Mouse (Mus musculus) gastrocnemius, postnatal 36 days (tissue): ENCODE data around the gene Mpzl3. TPM values are rescaled to one million over a fixed set of nuclear protein-coding genes. Genes with fewer than 3 reads are reported as not detected.

Experiments
- total RNA-seq, 2 experiments: library from RNA; stranded (reverse); gene quantifications; 2 replicates each; pipeline ENCODE4 v1.2.3; 2021

Mpzl3 gene
- total RNA-seq, 2 experiments from 2014 or later, result 0.97 to 1.4 TPM

Other genes starting within 250 kb of the Mpzl3 start
- 10 to 100 TPM; 12.5 to 12.8 TPM for gene Kmt2a, start 173.9 kb upstream of the Mpzl3 start, total RNA-seq
- 100 to 1,000 TPM; 659 to 699 TPM for gene Atp5l, start 134.4 kb upstream of the Mpzl3 start, total RNA-seq
- 10 to 100 TPM; 28.9 to 39.4 TPM for gene Ube4a, start 89.6 kb upstream of the Mpzl3 start, total RNA-seq
- gene Cd3g, start 74.8 kb upstream of the Mpzl3 start, total RNA-seq, result 1 to 10 TPM in 1 of 2 experiments, not detected in 1; 1.7 TPM
- 1 to 10 TPM in 1 of 2 experiments, not detected in 1; 1.3 TPM for gene Cd3d, start 73.4 kb upstream of the Mpzl3 start, total RNA-seq
- gene Cd3e, start 45.6 kb upstream of the Mpzl3 start, total RNA-seq, result 1 to 10 TPM in 1 of 2 experiments, not detected in 1; 2.5 TPM
- under 1 TPM; 0.30 to 0.33 TPM for gene Mpzl2, start 15.4 kb upstream of the Mpzl3 start, total RNA-seq
- gene Jaml, start 24.0 kb downstream of the Mpzl3 start, total RNA-seq, result under 1 TPM; 0.13 to 0.44 TPM
- 1 to 10 TPM; 1.7 to 2.5 TPM for gene Scn2b, start 62.6 kb downstream of the Mpzl3 start, total RNA-seq
- 100 to 1,000 TPM; 209 to 240 TPM for gene Scn4b, start 83.2 kb downstream of the Mpzl3 start, total RNA-seq
- gene BC049352, start 126.8 kb downstream of the Mpzl3 start, total RNA-seq, result 1 to 10 TPM in 1 of 2 experiments, under 1 TPM in 1; 0.92 to 1.7 TPM
- gene Tmprss4, start 148.9 kb downstream of the Mpzl3 start, total RNA-seq, result not detected
- under 1 TPM; 0.28 to 0.62 TPM for gene Il10ra, start 214.0 kb downstream of the Mpzl3 start, total RNA-seq